Mouse (Mus musculus) heart, postnatal 0 days (tissue): ENCODE results near the gene Pdcd7.

ENCODE experiments used
- CTCF ChIP-seq: IDR thresholded peaks from 2 replicates; pipeline ENCODE4 v1.5.1; 2016; ENCODE audit warnings: antibody characterized with exemption, control low read depth, low read depth
- EP300 ChIP-seq: IDR thresholded peaks from 2 replicates; pipeline ENCODE4 v1.6.1; 2016; ENCODE audit warnings: antibody characterized with exemption, low read depth

GRCm38 (mm10) chr9:65358956-65359480, 13.1 kb downstream of the Pdcd7 start:
- TF ChIP-seq CTCF = no peak
- TF ChIP-seq EP300 = no peak
